Mouse (Mus musculus) embryonic facial prominence, embryonic 11.5 days (tissue): ENCODE data around the gene Cdc20b. TPM values are rescaled to one million over a fixed set of nuclear protein-coding genes. Genes with fewer than 3 reads are reported as not detected.

Source experiments
- ATAC-seq: fragments of 200-750 bp; cut with Nextera tagmentation; replicated peaks from 2 replicates; pipeline ENCODE4 v1.8.0; 2017; ENCODE audit warnings: low read depth; ENCODE audit not compliant: insufficient number of reproducible peaks, low FRiP score, low TSS enrichment
- DNase-seq: peaks from one replicate; pipeline ENCODE4 v3.0.0-alpha.2; 2015; ENCODE audit warnings: low spot score
- H3K27ac ChIP-seq: fragments of 300-500 bp; sonication (generic); replicated peaks from 2 replicates; pipeline ENCODE4 v1.5.1; 2014; ENCODE audit warnings: mild to moderate bottlenecking, low read depth, low read length, control low read depth
- H3K27me3 ChIP-seq: fragments of 300-500 bp; sonication (generic); 2 replicates; pipeline ENCODE4 v1.6.1; 2014; ENCODE audit warnings: mild to moderate bottlenecking, low read length, moderate library complexity, mixed read lengths; ENCODE audit not compliant: control insufficient read depth, insufficient read depth
- H3K36me3 ChIP-seq: fragments of 300-500 bp; sonication (generic); replicated peaks from 2 replicates; pipeline ENCODE4 v1.6.1; 2014; ENCODE audit warnings: low read depth, mild to moderate bottlenecking, low read length, moderate library complexity, mixed read lengths; ENCODE audit not compliant: control insufficient read depth, insufficient read depth
- H3K4me1 ChIP-seq: fragments of 300-500 bp; sonication (generic); 2 replicates; pipeline ENCODE4 v1.6.1; 2014; ENCODE audit warnings: low read length, mixed read lengths; ENCODE audit not compliant: control insufficient read depth, insufficient read depth
- H3K4me2 ChIP-seq: fragments of 300-500 bp; sonication (generic); 2 replicates; pipeline ENCODE4 v1.6.1; 2014; ENCODE audit warnings: low read depth, mild to moderate bottlenecking, control low read depth, low read length, moderate library complexity
- H3K4me3 ChIP-seq: fragments of 300-500 bp; sonication (generic); 2 replicates; pipeline ENCODE4 v1.5.1; 2014; ENCODE audit warnings: low read depth, low read length, control low read depth
- H3K9ac ChIP-seq: fragments of 300-500 bp; sonication (generic); replicated peaks from 2 replicates; pipeline ENCODE4 v1.6.1; 2014; ENCODE audit warnings: mild to moderate bottlenecking, control low read depth, low read length
- H3K9me3 ChIP-seq: fragments of 300-500 bp; sonication (generic); replicated peaks from 2 replicates; pipeline ENCODE4 v1.6.1; 2016; ENCODE audit warnings: mild to moderate bottlenecking, low read length, inconsistent platforms, mixed read lengths; ENCODE audit not compliant: control insufficient read depth
- WGBS: fragments of 180-500 bp; shearing (Covaris S2); extraction: QIAGEN DNeasy Blood & Tissue Kit; methylation state at CpG from one replicate; pipeline ENCODE4 v1.1.7; 2014; 5-methylcytosine and 5-hydroxymethylcytosine counted together
- polyA plus RNA-seq: library from polyadenylated mRNA; unstranded; fragments of >200 nt; fragmentation: Nextera tagmentation; extraction: Ambion mirVana; gene quantifications from 2 replicates; pipeline ENCODE4 v1.2.1, GENCODE M21; 2014

Gene Cdc20b
- polyA plus RNA-seq, 1 experiment from 2014 or later, result not detected

DNA sequence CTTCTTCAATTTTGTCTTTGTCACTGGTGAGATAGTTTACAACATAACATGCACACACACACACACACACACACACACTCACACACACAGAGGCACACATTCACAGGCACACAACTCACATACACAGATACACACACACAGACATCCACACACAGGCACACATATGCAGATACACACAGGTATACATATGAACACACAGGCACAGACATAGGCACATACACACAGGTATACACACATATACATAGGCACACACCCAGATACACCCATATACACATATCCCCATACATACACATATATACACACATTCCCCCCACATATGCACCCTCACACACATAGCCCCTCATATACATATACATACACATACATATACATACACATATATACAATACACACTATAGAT, 12.1 kb downstream of the Cdc20b start:
- no peak overlapping the region for H3K4me3 ChIP-seq

DNA sequence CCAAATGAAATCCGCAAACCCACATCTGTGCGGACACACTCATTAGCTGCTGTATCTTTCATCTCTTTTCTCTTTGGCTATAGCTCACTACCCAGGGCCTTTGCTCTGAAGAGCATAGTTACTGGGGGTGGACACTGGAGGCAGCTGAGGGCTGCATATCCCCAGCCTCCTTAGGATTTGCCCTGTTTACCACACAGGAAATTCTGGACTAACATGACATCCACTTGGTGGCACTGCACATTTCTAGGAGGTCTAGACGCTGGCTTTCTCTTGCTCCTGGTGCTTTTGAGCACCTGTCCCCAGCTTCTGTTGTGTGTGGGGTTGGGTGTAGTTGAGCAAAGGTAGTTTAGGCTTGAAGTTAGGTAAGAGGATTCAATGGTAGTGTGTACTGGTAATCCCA, 12.7 kb downstream of the Cdc20b start:
- DNase-seq, result no peak
- 80% methylated on average over 3 of the region's 3 CpGs for WGBS
- no peaks in the 10 kb centered on the region for H3K27me3 ChIP-seq

More for the DNA sequence above, 12.1 kb downstream of the Cdc20b start:
- no peak for DNase-seq
- H3K9ac ChIP-seq, result no peak overlapping the region
- peak; percentile 63 for ATAC-seq
- no peak overlapping the region for H3K27ac ChIP-seq
- H3K4me1 ChIP-seq, result no peaks in the 10 kb centered on the region; the same call in 1 of the 2 replicates
- H3K36me3 ChIP-seq, result no peaks in the 10 kb centered on the region
- H3K27me3 ChIP-seq, result no peaks in the 10 kb centered on the region
- no peaks in the 10 kb centered on the region for H3K9me3 ChIP-seq
- H3K4me2 ChIP-seq, result no peak overlapping the region

DNA sequence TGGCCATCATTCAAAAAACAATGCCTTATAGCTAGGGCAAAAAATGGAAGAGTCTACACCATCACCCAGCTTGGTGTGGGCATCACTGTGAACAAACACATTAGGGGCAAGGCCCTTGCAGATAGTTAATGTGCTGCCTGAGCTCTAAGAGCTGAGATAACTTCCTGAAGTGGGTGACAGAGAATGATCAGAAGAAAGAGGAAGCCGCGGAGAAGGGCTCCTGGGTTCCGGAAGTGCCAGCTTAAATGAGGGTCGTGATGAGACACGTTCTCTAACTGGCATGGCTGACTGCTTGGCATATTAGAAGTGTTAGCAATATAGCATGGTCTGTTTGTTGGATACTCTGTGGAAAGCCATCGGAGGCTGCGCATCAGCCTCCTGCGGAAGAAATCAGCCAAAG, 19.3 kb downstream of the Cdc20b start:
- Histone ChIP-seq H3K27ac (no peak overlapping the region), H3K27me3 (no peaks in the 10 kb centered on the region), H3K4me2 (no peak overlapping the region), H3K9me3 (no peaks in the 10 kb centered on the region), H3K9ac (no peak overlapping the region), H3K4me1 (no peaks in the 10 kb centered on the region), H3K36me3 (no peaks in the 10 kb centered on the region), H3K4me3 (no peak overlapping the region)
- ATAC-seq (no peak), DNase-seq (no peak)
- WGBS, result 95% methylated on average over 8 of the region's 8 CpGs

More for the DNA sequence above, 12.7 kb downstream of the Cdc20b start:
- Histone ChIP-seq H3K9me3 (no peaks in the 10 kb centered on the region), H3K4me1 (no peaks in the 10 kb centered on the region; the same call in 1 of the 2 replicates), H3K4me3 (no peak overlapping the region), H3K9ac (no peak overlapping the region), H3K36me3 (no peaks in the 10 kb centered on the region), H3K4me2 (no peak overlapping the region), H3K27ac (no peak overlapping the region)
- no peak for ATAC-seq

DNA sequence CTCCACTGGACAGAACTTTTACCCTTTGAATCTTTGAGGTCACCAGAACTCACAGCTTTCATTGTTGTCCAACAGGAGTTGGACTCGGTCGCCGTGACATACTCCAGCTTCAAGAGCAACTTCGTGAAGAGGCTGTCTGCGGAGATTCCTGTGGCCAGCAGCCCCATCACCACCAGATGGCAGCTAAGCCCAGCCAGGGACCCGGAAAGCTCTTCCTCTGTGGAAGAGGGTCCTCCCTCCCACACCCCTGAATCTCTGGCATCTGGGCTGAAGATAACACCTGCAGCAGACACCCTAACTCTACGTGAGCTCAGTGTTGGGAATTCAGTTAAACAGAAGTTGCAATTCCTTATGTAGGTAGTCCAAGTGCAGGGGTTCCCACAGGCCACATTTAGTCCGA, 20.9 kb downstream of the Cdc20b start:
- Histone ChIP-seq H3K9me3 (no peaks in the 10 kb centered on the region), H3K9ac (no peak overlapping the region), H3K4me1 (no peaks in the 10 kb centered on the region), H3K4me2 (no peak overlapping the region), H3K27me3 (no peaks in the 10 kb centered on the region), H3K4me3 (no peak overlapping the region), H3K36me3 (no peaks in the 10 kb centered on the region), H3K27ac (no peak overlapping the region)
- 45% methylated on average over 8 of the region's 8 CpGs for WGBS
- no peak for ATAC-seq
- peak; percentile 14 for DNase-seq

DNA sequence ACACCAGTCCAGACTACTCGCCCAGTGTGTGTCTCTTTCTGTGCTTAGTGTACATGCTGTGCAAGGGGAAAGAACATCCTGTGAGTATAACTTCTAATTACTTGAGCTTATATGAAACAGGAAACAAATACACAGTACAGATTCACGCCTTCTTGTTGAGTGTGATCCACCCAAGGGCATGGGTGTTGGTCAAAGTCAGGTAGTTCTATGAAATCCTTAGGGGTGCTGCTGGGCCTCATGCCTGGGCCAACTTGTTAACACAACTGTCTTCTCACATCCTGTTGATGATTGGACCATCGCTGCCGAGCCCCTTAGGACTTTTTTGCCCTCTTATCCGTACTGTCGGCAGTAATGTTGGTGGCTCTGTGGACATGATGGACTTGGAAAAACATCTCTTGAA, 26.8 kb downstream of the Cdc20b start:
- no peak for DNase-seq
- Histone ChIP-seq H3K9ac (no peak overlapping the region), H3K4me2 (no peak overlapping the region), H3K9me3 (no peaks in the 10 kb centered on the region), H3K36me3 (no peaks in the 10 kb centered on the region), H3K4me1 (no peaks in the 10 kb centered on the region), H3K27ac (no peak overlapping the region), H3K27me3 (no peaks in the 10 kb centered on the region), H3K4me3 (no peak overlapping the region)
- 85% methylated on average over 6 of the region's 6 CpGs for WGBS
- ATAC-seq, result no peak

DNA sequence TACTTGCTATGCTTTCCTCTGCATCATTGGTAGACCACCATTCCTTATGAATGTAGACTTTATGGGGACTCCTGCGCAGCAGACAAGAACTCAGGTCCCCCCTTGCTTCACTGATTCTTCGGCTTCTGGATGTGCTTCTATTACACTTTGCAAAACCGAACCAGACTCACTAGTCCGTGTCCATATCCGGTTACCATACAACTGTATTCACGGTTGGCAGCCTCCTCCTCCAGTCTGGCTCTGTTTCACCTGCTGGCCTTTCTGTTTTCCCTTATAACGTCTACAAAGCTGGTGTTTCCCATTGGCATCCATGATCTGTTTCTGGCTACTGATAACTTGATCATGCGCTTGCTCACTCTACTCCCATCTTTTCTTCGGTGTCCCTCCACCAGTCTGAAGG, 29.6 kb downstream of the Cdc20b start:
- no peak overlapping the region for H3K4me3 ChIP-seq
- no peak overlapping the region for H3K9ac ChIP-seq
- H3K9me3 ChIP-seq, result no peaks in the 10 kb centered on the region
- 84% methylated on average over 9 of the region's 9 CpGs for WGBS
- no peak for ATAC-seq
- no peak for DNase-seq
- H3K4me1 ChIP-seq, result no peaks in the 10 kb centered on the region
- no peaks in the 10 kb centered on the region for H3K27me3 ChIP-seq
- no peak overlapping the region for H3K4me2 ChIP-seq
- H3K36me3 ChIP-seq, result no peaks in the 10 kb centered on the region
- no peak overlapping the region for H3K27ac ChIP-seq

DNA sequence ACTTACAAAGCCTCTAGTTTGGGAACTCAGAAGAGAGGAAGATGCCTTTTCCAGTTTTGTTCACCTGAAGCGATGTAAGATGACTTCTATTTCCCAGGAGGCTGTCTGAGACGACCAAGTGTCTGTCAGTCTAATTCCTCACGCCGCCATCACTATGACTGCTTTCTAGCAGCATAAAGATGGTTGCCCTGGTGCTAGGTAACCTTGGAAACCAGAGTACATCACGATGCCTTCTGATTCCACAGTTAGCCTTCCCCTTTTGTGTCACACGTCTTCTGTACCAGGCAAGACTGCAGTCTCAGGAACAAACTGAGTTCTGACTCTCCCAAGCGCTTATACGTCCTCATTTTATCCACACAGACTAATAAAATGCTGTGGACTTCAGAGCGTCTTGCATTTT, 44.1 kb downstream of the Cdc20b start:
- WGBS, result 82% methylated on average over 9 of the region's 9 CpGs
- H3K27me3 ChIP-seq, result no peaks in the 10 kb centered on the region
- H3K9ac ChIP-seq, result no peak overlapping the region
- no peak overlapping the region for H3K4me3 ChIP-seq
- no peak overlapping the region for H3K27ac ChIP-seq
- ATAC-seq, result no peak
- no peak overlapping the region for H3K4me2 ChIP-seq
- H3K4me1 ChIP-seq, result no peaks in the 10 kb centered on the region
- H3K36me3 ChIP-seq, result no peaks in the 10 kb centered on the region
- no peaks in the 10 kb centered on the region for H3K9me3 ChIP-seq
- no peak for DNase-seq

DNA sequence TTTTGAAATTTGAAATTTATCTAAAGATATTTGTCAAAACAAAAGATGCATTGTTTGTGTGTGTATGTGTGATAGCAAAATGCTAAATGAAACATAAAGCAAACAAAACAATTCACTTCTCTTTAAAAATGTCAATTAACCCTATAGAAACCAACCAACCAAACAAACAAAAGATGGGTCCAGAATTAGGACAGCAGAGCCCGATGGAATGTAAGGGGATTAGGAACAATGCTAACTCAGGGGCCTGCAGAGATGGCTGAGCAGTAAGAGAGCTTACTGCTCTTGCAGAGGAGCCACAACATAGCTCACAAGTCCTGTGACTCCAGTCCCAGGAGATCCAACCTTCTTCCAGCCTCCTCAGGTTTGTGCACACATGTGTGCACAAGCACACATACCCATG, 47.2 kb downstream of the Cdc20b start:
- no peak overlapping the region for H3K4me2 ChIP-seq
- no peaks in the 10 kb centered on the region for H3K4me1 ChIP-seq
- no peak overlapping the region for H3K4me3 ChIP-seq
- 57% methylated on average over 1 of the region's 1 CpGs for WGBS
- H3K27ac ChIP-seq, result no peak overlapping the region
- ATAC-seq (no peak), DNase-seq (no peak)
- no peaks in the 10 kb centered on the region for H3K27me3 ChIP-seq
- H3K9me3 ChIP-seq, result no peaks in the 10 kb centered on the region
- H3K9ac ChIP-seq, result no peak overlapping the region
- H3K36me3 ChIP-seq, result no peaks in the 10 kb centered on the region
